Mouse (Mus musculus) heart, adult 10 weeks (tissue): ENCODE results near the gene Psmd14. TPM values are rescaled to one million over a fixed set of nuclear protein-coding genes. Genes with fewer than 3 reads are reported as not detected.

Experiments
- polyA plus RNA-seq: library from polyadenylated mRNA; stranded (reverse); fragments of 350-450 nt; fragmentation: Illumina TruSeq; extraction: RNeasy Lipid Tissue Mini Kit (QIAGEN cat#74804); gene quantifications from one replicate; pipeline ENCODE4 v1.2.3, GENCODE M21; 2014; ENCODE audit warnings: low read depth, low replicate concordance

Gene Psmd14
- polyA plus RNA-seq = 63.1 TPM

GRCm38 (mm10) chr2:61711108-61712040 is at the start of gene Psmd14:
Psmd14 (plus strand) TSS chr2:61711694.

GRCm38 (mm10) chr2:61802656-61803251 is 91.3 kb downstream of the Psmd14 start, which contains the start of gene Tbr1:
Tbr1 (plus strand) TSS chr2:61802930.

Other genes starting within 250 kb of the Psmd14 start
- gene Tank, start 133.1 kb upstream of the Psmd14 start, polyA plus RNA-seq = 26.2 TPM
- gene Tbr1, start 91.2 kb downstream of the Psmd14 start, polyA plus RNA-seq = not detected